Mouse (Mus musculus) right cerebral cortex, postnatal 36 days (tissue): ENCODE results near the gene Mboat2.

ENCODE experiments used
- DNase-seq, 2 experiments: peaks; one replicate each; pipeline ENCODE4 v3.0.0; 2022; ENCODE audit warnings: low spot score in 2 of 2, mixed read lengths in 1 of 2

Mboat2 gene

DNA sequence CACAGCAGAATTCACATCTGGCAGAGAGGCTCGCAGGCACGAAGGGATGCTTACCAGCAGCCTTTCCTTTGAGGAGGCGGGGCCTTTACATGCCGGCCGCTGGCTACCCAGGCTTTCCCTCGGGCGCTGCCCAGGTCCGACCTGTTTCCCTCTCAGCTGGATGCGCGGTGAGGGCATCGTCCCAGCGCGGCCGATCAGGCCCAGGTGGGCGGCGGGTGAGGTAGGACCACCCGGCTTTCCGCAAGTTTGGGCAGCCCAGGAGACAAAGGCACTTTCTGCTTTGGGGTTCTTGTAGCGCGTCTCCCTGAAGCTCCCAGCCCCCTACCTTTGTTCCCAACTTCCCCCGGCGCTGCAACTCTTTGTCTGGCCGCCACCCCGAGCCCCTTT lies at the start of gene Mboat2:
TSS of gene Mboat2 (plus strand) at position 114 of the 387 bp plus-strand sequence.
- DNase-seq = peak; percentile 17 to 24

DNA sequence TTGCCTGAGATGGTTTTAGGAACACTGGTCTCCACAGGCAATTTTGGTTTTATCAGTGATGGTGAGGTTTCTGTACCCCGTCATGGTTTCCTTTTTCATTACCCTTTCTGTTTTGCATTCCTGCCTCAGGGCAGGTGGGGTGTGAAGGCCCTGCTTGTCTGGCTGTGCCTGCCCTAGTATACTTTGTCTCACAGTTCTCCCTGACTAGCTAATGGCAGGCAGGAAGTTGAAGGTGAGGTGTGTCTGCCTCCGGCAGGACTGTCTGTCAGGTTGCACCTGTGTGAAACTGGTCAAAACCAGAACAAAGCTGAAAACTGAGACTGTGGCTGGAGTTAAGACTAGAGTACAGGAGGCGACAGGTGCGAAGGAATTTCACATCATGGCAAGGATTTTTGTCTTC lies 46.9 kb upstream of the Mboat2 start:
- no peak for DNase-seq

GRCm38 (mm10) chr12:24785882-24786281 lies 44.8 kb upstream of the Mboat2 start:
- no peak for DNase-seq

DNA sequence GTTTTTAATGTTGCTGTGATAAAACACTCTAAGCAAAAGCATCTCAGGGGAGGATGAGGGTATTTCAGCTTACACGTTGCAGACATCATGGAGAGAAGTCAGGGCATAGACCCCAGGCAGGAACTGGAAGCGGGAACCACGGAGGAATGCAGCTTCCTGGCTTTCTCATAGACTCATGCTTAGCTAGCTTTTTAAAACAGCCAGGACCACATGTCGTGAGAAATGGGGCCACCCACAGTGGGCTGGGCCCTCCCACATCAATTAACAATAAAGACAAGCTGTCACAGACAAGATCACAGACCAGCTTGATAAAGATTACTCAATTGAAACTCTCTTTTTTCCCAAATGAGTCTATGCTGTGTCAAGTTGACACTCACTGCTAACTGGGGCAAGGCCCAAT lies 44.4 kb upstream of the Mboat2 start:
- no peak for DNase-seq

DNA sequence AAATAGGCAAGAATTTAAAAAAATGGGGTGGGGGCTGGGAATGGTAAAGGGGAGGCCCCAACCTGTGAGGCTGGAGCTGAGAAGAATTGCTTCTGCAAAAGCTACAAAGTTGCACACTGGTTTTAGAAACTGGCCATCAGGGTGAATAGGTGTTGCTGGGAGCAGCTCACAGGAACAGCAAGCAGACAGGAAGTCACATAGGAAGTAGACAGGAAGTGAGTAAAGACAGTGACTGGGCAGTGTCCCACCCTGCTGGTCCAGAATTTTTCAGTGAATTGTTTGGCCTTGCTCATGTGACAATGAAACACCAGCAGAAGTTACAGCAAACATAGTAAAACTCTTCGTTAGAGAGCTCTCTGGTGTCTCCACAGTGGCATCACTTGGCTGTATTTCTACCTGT lies 41.0 kb upstream of the Mboat2 start:
- DNase-seq = no peak

- no peak for DNase-seq
Measured at GRCm38 (mm10) chr12:24811230-24811629, 19.4 kb upstream of the Mboat2 start.

DNA sequence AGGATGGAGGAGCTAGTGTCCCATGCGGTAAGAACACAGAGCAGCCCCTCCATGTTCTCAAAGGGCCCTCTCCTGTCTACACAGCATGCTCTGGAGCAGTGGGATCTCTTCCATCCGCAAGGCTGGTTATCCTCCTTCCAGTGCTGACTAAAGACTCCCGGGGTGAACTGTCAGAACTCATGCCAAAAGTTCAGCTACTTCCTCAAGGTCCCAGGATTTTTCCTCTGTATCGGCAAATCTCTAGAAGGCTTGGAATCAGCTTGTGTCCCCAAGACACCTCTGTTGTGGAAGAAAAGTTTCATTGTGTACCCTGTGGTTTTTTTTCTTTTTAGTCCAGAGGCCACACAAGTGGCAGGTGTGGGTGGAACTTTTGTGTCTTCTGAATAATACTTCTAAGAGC lies 18.8 kb upstream of the Mboat2 start:
- DNase-seq = no peak

GRCm38 (mm10) chr12:24822831-24823230 lies 7.8 kb upstream of the Mboat2 start:
- DNase-seq = no peak

DNA sequence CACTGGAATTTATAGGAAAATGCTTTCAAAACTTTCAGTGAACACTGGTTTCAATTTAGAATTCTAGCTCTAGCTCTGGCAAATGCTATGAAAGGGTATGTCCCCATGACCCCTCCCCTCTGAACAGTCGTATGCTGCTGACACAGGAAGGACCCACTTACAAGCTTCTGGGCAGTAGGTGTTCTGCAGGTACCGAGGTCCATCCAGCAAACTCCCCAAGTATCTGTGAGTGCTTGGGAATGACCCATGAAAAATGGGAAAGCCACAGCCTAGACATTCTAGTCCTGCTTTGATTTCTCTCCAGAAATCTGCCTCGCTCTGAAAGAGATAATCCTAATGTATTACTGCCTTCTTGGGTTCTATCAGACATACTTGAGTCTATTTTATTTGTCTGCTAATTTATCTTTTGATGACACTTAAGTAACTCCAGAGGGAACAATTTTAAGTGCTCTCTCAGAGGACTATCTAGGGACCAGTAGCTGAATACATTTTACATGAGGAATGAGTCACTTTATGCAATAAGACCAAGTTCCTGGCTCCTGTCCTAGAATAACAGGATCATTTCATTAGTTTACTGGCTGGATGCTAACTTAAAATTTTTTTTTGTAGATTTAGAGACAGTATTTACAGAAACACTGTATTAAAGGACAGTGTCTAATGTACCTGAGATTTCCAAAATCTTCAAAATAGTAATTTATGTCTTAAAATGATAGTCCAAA lies 6.9 kb upstream of the Mboat2 start:
- DNase-seq = no peak

DNA sequence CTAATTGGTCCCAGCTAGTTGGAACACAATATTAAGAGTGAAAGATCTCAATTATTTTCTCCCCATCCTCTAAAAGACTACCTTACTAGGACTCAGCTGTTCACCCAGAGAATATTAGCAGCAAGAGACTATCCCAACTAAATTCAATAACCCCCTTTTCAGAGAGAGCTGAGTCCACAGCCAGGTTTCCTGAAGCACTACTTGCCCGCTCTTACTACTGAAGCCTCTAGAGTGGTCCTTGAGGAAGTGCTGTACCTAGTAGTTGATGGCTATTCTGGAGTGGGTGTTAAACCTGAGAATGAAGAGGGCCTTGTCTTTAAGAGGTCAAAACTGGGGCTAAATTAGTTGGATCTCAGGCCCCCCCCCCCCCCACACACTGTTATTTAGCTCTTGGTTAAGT lies 593 bp upstream of the Mboat2 start:
- no peak for DNase-seq

DNA sequence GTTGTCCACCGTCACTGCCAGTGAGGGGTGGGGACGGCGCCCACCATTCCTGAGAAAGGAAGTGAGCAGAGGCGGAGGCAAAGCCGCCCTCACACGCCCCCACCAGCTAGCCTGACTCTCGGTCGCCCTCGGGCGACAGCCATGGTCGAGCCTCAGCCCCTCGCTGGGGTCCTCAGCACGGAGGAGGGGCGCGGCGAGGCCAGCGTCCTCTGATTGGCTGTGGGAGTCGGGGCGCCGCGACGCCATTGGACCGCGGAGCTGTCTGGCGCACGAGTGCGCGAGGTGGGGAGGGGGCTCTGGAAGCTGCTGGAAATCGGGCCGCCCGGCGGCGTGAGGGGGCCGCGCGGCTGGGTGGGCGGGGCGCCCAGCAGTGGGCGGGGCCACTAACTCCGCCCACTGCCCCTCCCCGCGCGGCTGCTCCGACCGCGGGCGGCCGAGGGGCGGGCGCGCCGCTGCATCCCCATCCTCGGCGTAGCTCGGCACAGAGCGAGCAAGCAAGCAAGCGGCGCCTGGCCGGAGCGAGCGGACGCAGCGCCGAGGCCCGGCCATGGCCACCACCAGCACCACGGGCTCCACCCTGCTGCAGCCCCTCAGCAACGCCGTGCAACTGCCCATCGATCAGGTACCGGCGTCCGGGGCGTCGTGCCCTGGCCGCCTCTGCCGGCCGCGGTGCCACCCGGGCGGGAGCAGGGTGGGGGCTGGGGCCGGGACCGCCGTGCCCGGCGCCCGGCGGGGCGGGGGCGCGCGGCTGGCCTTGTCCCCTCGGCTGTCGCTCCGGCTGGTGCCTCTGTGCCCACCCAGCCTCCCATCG lies 679 bp downstream of the Mboat2 start:
- peak; percentile 89 to 90 for DNase-seq

DNA sequence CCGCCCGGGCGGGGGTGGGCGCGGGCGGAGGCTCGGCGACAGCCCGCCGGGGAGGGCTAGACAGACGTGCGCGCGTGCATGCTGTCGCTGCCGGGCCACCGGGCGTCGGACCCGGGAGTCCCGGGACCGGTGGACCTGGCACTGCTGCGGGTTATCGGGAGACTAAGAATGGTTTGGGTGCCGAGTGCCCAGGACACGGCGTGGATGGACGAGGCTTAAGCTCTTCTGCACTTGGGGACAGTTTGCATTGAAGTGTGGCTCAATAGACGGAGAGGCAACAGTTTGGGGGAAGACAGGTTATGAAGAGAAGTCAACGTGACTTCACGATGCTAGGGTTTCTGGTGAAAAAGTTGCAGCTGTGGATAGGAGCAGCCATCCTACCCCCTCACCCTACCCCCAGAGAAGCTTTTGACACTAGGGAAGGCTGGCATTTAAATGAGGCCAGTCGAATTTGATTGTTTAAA lies 1.3 kb downstream of the Mboat2 start:
- no peak for DNase-seq

DNA sequence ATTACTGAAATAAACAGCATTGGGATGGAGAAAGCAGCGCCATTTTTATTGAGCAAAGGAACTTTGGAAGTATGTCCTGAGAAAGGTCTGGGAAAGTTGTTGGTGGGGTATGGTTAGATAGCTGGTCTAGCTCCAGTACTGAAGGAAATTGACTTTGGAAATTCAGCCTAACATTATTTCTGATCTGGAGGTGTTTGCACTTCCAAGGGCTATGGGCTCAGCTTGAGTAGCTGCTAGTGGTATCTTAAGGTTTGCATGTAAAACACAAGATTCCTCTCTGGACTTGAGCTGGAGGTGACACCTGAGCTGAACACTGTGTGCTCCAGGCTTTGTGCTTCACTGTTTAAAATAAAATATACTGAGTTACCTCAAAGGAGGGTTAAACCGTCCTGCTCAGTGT lies 1.8 kb downstream of the Mboat2 start:
- DNase-seq = no peak

GRCm38 (mm10) chr12:24837947-24838346 lies 7.3 kb downstream of the Mboat2 start:
- no peak for DNase-seq

GRCm38 (mm10) chr12:24841115-24841879 lies 10.6 kb downstream of the Mboat2 start:
- DNase-seq = no peak

- DNase-seq = no peak
Measured at GRCm38 (mm10) chr12:24842299-24842910, 11.7 kb downstream of the Mboat2 start.

- no peak for DNase-seq
Measured at GRCm38 (mm10) chr12:24843395-24844072, 12.9 kb downstream of the Mboat2 start.

- no peak for DNase-seq
Measured at GRCm38 (mm10) chr12:24845344-24845743, 14.7 kb downstream of the Mboat2 start.

DNA sequence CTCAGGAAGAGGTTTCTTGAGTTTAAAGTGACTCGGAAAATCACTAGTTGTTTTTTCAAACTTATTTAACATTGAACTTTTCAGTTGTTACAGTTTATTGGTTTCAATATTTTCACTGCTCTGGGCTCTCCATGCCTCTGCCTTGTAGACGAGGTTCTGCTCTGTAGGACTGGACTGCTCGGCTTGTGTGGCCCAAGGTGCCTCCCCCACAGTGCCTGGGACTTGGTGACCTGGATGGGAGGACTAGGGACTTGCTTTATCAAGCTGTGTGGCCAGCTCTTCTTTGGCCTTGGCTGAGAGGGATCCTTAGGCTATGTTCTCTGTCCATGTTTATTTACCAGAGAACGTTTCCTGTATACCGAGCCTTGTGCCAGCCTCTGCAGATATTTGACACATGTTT lies 17.4 kb downstream of the Mboat2 start:
- no peak for DNase-seq

DNA sequence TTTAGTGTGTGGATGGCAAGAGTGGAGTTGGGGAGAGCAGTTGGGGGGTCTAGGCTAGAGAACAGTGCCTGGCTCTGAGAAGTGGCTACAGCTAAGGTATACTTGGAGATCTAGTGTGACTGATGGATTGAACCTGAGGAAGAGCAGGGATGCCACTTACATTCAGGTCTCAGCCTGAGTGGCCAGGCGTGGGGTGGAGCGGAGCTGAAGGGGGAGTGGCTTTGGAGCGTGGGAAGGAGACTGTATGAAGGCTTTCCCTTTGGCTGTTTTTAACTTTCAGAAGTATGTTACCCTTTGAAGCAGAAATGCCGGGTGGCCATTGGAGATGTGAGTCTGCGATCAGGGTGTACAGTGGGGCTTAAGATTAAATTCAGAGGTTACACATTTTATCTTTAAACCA lies 26.7 kb downstream of the Mboat2 start:
- no peak for DNase-seq

DNA sequence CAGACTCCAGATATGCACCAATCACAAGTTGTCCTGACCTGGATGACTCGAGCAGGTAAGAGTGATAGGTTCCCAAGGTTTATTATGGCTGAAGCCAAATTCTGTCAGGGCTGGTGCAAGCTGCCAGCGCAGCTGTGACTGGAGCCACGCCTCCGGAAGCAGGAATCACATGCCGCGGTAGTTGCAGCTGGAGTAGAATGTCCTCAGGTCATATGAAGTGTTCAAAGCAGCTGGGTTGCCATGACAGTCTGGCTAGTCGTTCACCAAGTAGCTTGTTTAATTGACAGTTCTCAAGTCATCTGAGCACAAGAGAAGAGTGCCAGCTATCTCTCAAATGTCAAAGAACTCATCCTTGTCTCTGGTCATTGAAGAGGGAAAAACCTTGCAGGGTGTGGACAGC lies 28.7 kb downstream of the Mboat2 start:
- DNase-seq = no peak
